Mouse (Mus musculus) embryo, embryonic 9.5 days (tissue): Measurements from ENCODE around the gene Wdr45.

Source experiments
- DNase-seq: peaks from one replicate; pipeline ENCODE4 v3.0.0-alpha.2; 2017; ENCODE audit errors: extremely low spot score

The Wdr45 gene

GRCm38 (mm10) chrX:7763631-7764393, 49.7 kb downstream of the Wdr45 start:
- peak; percentile 37 for DNase-seq

GRCm38 (mm10) chrX:7764657-7765280, 50.6 kb downstream of the Wdr45 start:
- no peak for DNase-seq

GRCm38 (mm10) chrX:7765281-7765670, 51.1 kb downstream of the Wdr45 start:
- DNase-seq = no peak

- DNase-seq = peak; percentile 32
Observed at GRCm38 (mm10) chrX:7765764-7766163, 51.6 kb downstream of the Wdr45 start.

GRCm38 (mm10) chrX:7769302-7770017, 55.3 kb downstream of the Wdr45 start:
- DNase-seq = no peak

- DNase-seq = no peak
Observed at GRCm38 (mm10) chrX:7772766-7773165, 58.6 kb downstream of the Wdr45 start.

- DNase-seq = no peak
Observed at GRCm38 (mm10) chrX:7775501-7776205, 61.5 kb downstream of the Wdr45 start.

GRCm38 (mm10) chrX:7776329-7777082, 62.4 kb downstream of the Wdr45 start:
- DNase-seq = peak; percentile 34
